Mouse (Mus musculus) neural tube, embryonic 11.5 days (tissue): Measurements from ENCODE around the gene Cbl. TPM values are rescaled to one million over a fixed set of nuclear protein-coding genes. Genes with fewer than 3 reads are reported as not detected.

Experiments used
- ATAC-seq: fragments of 200-750 bp; cut with Nextera tagmentation; 2 replicates; pipeline ENCODE4 v1.8.0; 2017; ENCODE audit warnings: moderate number of reproducible peaks, mild to moderate bottlenecking, moderate TSS enrichment, moderate library complexity; ENCODE audit not compliant: insufficient read depth, low FRiP score, low TSS enrichment
- DNase-seq: peaks from one replicate; pipeline ENCODE4 v3.0.0-alpha.2; 2015; ENCODE audit warnings: low spot score
- H3K27ac ChIP-seq: fragments of 300-500 bp; sonication (generic); 2 replicates; pipeline ENCODE4 v1.5.1; 2014; ENCODE audit warnings: low read depth, mild to moderate bottlenecking, low read length
- H3K27me3 ChIP-seq: fragments of 300-500 bp; sonication (generic); 2 replicates; pipeline ENCODE4 v1.6.1; 2014; ENCODE audit warnings: mild to moderate bottlenecking, low read length, mixed read lengths; ENCODE audit not compliant: control insufficient read depth, insufficient read depth
- H3K36me3 ChIP-seq: fragments of 300-500 bp; sonication (generic); 2 replicates; pipeline ENCODE4 v1.6.1; 2014; ENCODE audit warnings: mild to moderate bottlenecking, low read length, moderate library complexity, mixed read lengths; ENCODE audit not compliant: control insufficient read depth, insufficient read depth
- H3K4me1 ChIP-seq: fragments of 300-500 bp; sonication (generic); 2 replicates; pipeline ENCODE4 v1.6.1; 2014; ENCODE audit warnings: low read length, mixed read lengths; ENCODE audit not compliant: control insufficient read depth, insufficient read depth
- H3K4me2 ChIP-seq: fragments of 300-500 bp; sonication (generic); 2 replicates; pipeline ENCODE4 v1.6.1; 2014; ENCODE audit warnings: low read depth, mild to moderate bottlenecking, moderate library complexity
- H3K4me3 ChIP-seq: fragments of 300-500 bp; sonication (generic); 2 replicates; pipeline ENCODE4 v1.5.1; 2014; ENCODE audit warnings: low read depth, low read length
- H3K9ac ChIP-seq: fragments of 300-500 bp; sonication (generic); 2 replicates; pipeline ENCODE4 v1.6.1; 2014; ENCODE audit warnings: mild to moderate bottlenecking, low read length
- H3K9me3 ChIP-seq: fragments of 300-500 bp; sonication (generic); 2 replicates; pipeline ENCODE4 v1.6.1; 2016; ENCODE audit warnings: low read length; ENCODE audit not compliant: control insufficient read depth
- WGBS: fragments of 180-500 bp; shearing (Covaris S2); extraction: QIAGEN DNeasy Blood & Tissue Kit; methylation state at CpG from one replicate; pipeline ENCODE4 v1.1.7; 2014; 5-methylcytosine and 5-hydroxymethylcytosine counted together
- polyA plus RNA-seq: library from polyadenylated mRNA; unstranded; fragments of >200 nt; fragmentation: Nextera tagmentation; extraction: Ambion mirVana; gene quantifications from 2 replicates; pipeline ENCODE4 v1.2.1, GENCODE M21; 2014

Cbl gene
- polyA plus RNA-seq, 1 experiment from 2014 or later, result 22.2 TPM

GRCm38 (mm10) chr9:44261388-44261787 is 27.5 kb upstream of the Cbl start:
- Histone ChIP-seq H3K27me3 (no peaks in the 10 kb centered on the region), H3K9me3 (no peaks in the 10 kb centered on the region), H3K36me3 (no peaks in the 10 kb centered on the region), H3K9ac (no peak overlapping the region), H3K4me1 (no peaks in the 10 kb centered on the region), H3K4me2 (no peak overlapping the region), H3K4me3 (no peak overlapping the region), H3K27ac (no peak overlapping the region)
- 86% methylated on average over 14 of the region's 14 CpGs for WGBS
- DNase-seq (no peak), ATAC-seq (no peak)

- DNase-seq (no peak), ATAC-seq (no peak)
- no peak overlapping the region for H3K27ac ChIP-seq
- peaks cover 8% of the 10 kb centered on the region for H3K4me1 ChIP-seq
- no peak overlapping the region for H3K4me3 ChIP-seq
- no peak overlapping the region for H3K4me2 ChIP-seq
- no peak overlapping the region for H3K9ac ChIP-seq
- WGBS, result 86% methylated on average over 10 of the region's 10 CpGs
- no peaks in the 10 kb centered on the region for H3K27me3 ChIP-seq
- H3K9me3 ChIP-seq, result no peaks in the 10 kb centered on the region
- no peaks in the 10 kb centered on the region for H3K36me3 ChIP-seq
These were observed 25.2 kb upstream of the Cbl start for GRCm38 (mm10) chr9:44259014-44259413.

- Histone ChIP-seq H3K4me1 (peaks cover 11% of the 10 kb centered on the region), H3K27me3 (no peaks in the 10 kb centered on the region), H3K9ac (no peak overlapping the region), H3K27ac (no peak overlapping the region), H3K9me3 (no peaks in the 10 kb centered on the region), H3K36me3 (no peaks in the 10 kb centered on the region), H3K4me2 (no peak overlapping the region), H3K4me3 (no peak overlapping the region)
- no peak for ATAC-seq
- WGBS, result 88% methylated on average over 8 of the region's 8 CpGs
- DNase-seq, result no peak
These were observed 22.4 kb upstream of the Cbl start for GRCm38 (mm10) chr9:44256213-44256612.

- H3K9ac ChIP-seq, result no peak overlapping the region
- H3K4me2 ChIP-seq, result no peak overlapping the region
- H3K36me3 ChIP-seq, result no peaks in the 10 kb centered on the region
- no peaks in the 10 kb centered on the region for H3K27me3 ChIP-seq
- no peak for ATAC-seq
- peaks cover 11% of the 10 kb centered on the region for H3K4me1 ChIP-seq
- no peaks in the 10 kb centered on the region for H3K9me3 ChIP-seq
- 58% methylated on average over 6 of the region's 6 CpGs for WGBS
- DNase-seq, result no peak
- H3K27ac ChIP-seq, result no peak overlapping the region
- no peak overlapping the region for H3K4me3 ChIP-seq
These were observed 21.3 kb upstream of the Cbl start for GRCm38 (mm10) chr9:44255136-44255521.

GRCm38 (mm10) chr9:44254508-44255135 is 20.8 kb upstream of the Cbl start:
- Histone ChIP-seq H3K27ac (no peak overlapping the region), H3K4me3 (no peak overlapping the region), H3K9me3 (no peaks in the 10 kb centered on the region), H3K9ac (no peak overlapping the region), H3K36me3 (no peaks in the 10 kb centered on the region), H3K4me1 (peaks cover 11% of the 10 kb centered on the region), H3K27me3 (no peaks in the 10 kb centered on the region), H3K4me2 (no peak overlapping the region)
- ATAC-seq (no peak), DNase-seq (no peak)
- 13% methylated on average over 5 of the region's 5 CpGs for WGBS

GRCm38 (mm10) chr9:44253441-44253840 is 19.6 kb upstream of the Cbl start:
- DNase-seq (no peak), ATAC-seq (no peak)
- Histone ChIP-seq H3K9me3 (no peaks in the 10 kb centered on the region), H3K4me2 (no peak overlapping the region), H3K27me3 (no peaks in the 10 kb centered on the region), H3K9ac (no peak overlapping the region), H3K36me3 (no peaks in the 10 kb centered on the region), H3K4me1 (peaks cover 11% of the 10 kb centered on the region), H3K4me3 (no peak overlapping the region), H3K27ac (no peak overlapping the region)
- WGBS, result 84% methylated on average over 6 of the region's 6 CpGs

GRCm38 (mm10) chr9:44251314-44251713 is 17.5 kb upstream of the Cbl start, which contains the start of gene Pdzd3:
TSS of gene Pdzd3 (minus strand) at chr9:44251471.
- no peak within 1 kb of the TSS for H3K9ac ChIP-seq
- no peak within 1 kb of the TSS for H3K27ac ChIP-seq
- no peaks in the 10 kb centered on the region for H3K36me3 ChIP-seq
- no peak within 1 kb of the TSS for H3K4me3 ChIP-seq
- H3K27me3 ChIP-seq, result no peaks in the 10 kb centered on the region
- H3K9me3 ChIP-seq, result no peaks in the 10 kb centered on the region
- ATAC-seq (no peak), DNase-seq (no peak)
- WGBS, result 81% methylated on average over 10 of the region's 10 CpGs
- no peak within 1 kb of the TSS for H3K4me2 ChIP-seq
- H3K4me1 ChIP-seq, result peaks cover 11% of the 10 kb centered on the region

- DNase-seq, result no peak
These were observed 16.6 kb upstream of the Cbl start for GRCm38 (mm10) chr9:44250445-44250844.

More at GRCm38 (mm10) chr9:44250445-44250844, 16.6 kb upstream of the Cbl start:
- H3K4me3 ChIP-seq, result no peak overlapping the region
- no peak overlapping the region for H3K9ac ChIP-seq
- H3K4me1 ChIP-seq, result peaks cover 11% of the 10 kb centered on the region
- ATAC-seq, result no peak
- WGBS, result 52% methylated on average over 4 of the region's 4 CpGs
- H3K36me3 ChIP-seq, result no peaks in the 10 kb centered on the region
- no peaks in the 10 kb centered on the region for H3K9me3 ChIP-seq
- H3K27ac ChIP-seq, result no peak overlapping the region
- no peak overlapping the region for H3K4me2 ChIP-seq
- no peaks in the 10 kb centered on the region for H3K27me3 ChIP-seq
